Comparison of ENCODE assay signal across 8 mouse cellular contexts in genomic region chr6:38636852-38637618, GRCm38 (mm10). TPM values are rescaled to one million over a fixed set of nuclear protein-coding genes. Genes with fewer than 3 reads are reported as not detected.
DNase-seq lines count a peak whose midpoint lies in the region; ATAC-seq and TF ChIP-seq lines count a peak whose summit lies in the region.

TSS of gene Klrg2 (minus strand) at chr6:38637242.

- no peak for TF ChIP-seq POLR2A in testis, adult 2 months (IDR thresholded peaks at IDR 0.05; ENCODE audit: control insufficient read depth, low read depth, low read length)

- H3K9me3 ChIP-seq in hindbrain, embryonic 14.5 days (ENCODE audit: control insufficient read depth, low read length): no peaks in the 10 kb centered on the region
- H3K9me3 ChIP-seq in midbrain, embryonic 14.5 days (ENCODE audit: control insufficient read depth, low read length): no peaks in the 10 kb centered on the region

- H3K36me3 ChIP-seq in hindbrain, embryonic 14.5 days (replicated peaks; ENCODE audit: control insufficient read depth, insufficient read depth): no peaks in the 10 kb centered on the region
- H3K36me3 ChIP-seq in midbrain, embryonic 14.5 days (ENCODE audit: control insufficient read depth, insufficient read depth, low read length): 0 out of 2 replicates have a peak, but pooled peaks cover 4% of the 10 kb centered on the region
- H3K36me3 ChIP-seq in testis, adult 2 months (ENCODE audit: control insufficient read depth, insufficient read depth, low read length): no peaks in the 10 kb centered on the region

- peak within 1 kb of the TSS; percentile 63 for H3K4me3 ChIP-seq in brown adipose tissue, adult 24 weeks (ENCODE audit: insufficient read depth, low read depth, low read length)
- H3K4me3 ChIP-seq in hindbrain, embryonic 14.5 days (replicated peaks; ENCODE audit: low read length): peak within 1 kb of the TSS; percentile 47
- H3K4me3 ChIP-seq in midbrain, embryonic 14.5 days (replicated peaks; ENCODE audit: low read depth, low read length): peak within 1 kb of the TSS; percentile 51
- peak within 1 kb of the TSS; percentile 65 for H3K4me3 ChIP-seq in testis, adult 2 months (ENCODE audit: control insufficient read depth, low read depth, low read length)

- 2% methylated on average over 44 of the region's 60 CpGs for WGBS in hindbrain, embryonic 14.5 days
- 1% methylated on average over 60 of the region's 60 CpGs for WGBS in midbrain, embryonic 14.5 days

- peaks cover 68% of the 10 kb centered on the region for H3K27me3 ChIP-seq in hindbrain, embryonic 14.5 days (ENCODE audit: control insufficient read depth, insufficient read depth, low read length)
- peaks cover 57% of the 10 kb centered on the region for H3K27me3 ChIP-seq in midbrain, embryonic 14.5 days (ENCODE audit: control insufficient read depth, insufficient read depth, low read length)
- H3K27me3 ChIP-seq in testis, adult 2 months (ENCODE audit: control insufficient read depth, insufficient read depth, low read length): no peaks in the 10 kb centered on the region

- TF ChIP-seq CTCF in testis, adult 2 months (IDR thresholded peaks at IDR 0.05; ENCODE audit: control insufficient read depth, insufficient read depth, insufficient replicate concordance, low read depth, low read length): no peak

- H3K9ac ChIP-seq in hindbrain, embryonic 14.5 days: peak within 1 kb of the TSS; percentile 44
- peak within 1 kb of the TSS; percentile 43; the same call in 1 of the 2 replicates for H3K9ac ChIP-seq in midbrain, embryonic 14.5 days (replicated peaks; ENCODE audit: low read length)

- H3K4me1 ChIP-seq in brown adipose tissue, adult 24 weeks (ENCODE audit: control insufficient read depth, insufficient read depth, insufficient read length, low read length): 0 out of 2 replicates have a peak, but pooled peaks cover 3% of the 10 kb centered on the region
- peaks cover 16% of the 10 kb centered on the region for H3K4me1 ChIP-seq in hindbrain, embryonic 14.5 days (replicated peaks; ENCODE audit: control insufficient read depth, insufficient read depth, low read length)
- H3K4me1 ChIP-seq in midbrain, embryonic 14.5 days (ENCODE audit: control insufficient read depth, insufficient read depth, low read length): peaks cover 8% of the 10 kb centered on the region; the same call in 1 of the 2 replicates
- H3K4me1 ChIP-seq in testis, adult 2 months (ENCODE audit: control insufficient read depth, insufficient read depth, low read length): peaks cover 16% of the 10 kb centered on the region

- H3K27ac ChIP-seq in brown adipose tissue, adult 24 weeks (replicated peaks; ENCODE audit: low read depth, low read length): no peak within 1 kb of the TSS
- no peak within 1 kb of the TSS for H3K27ac ChIP-seq in hindbrain, embryonic 14.5 days
- H3K27ac ChIP-seq in midbrain, embryonic 14.5 days (replicated peaks; ENCODE audit: low read depth, low read length): no peak within 1 kb of the TSS
- H3K27ac ChIP-seq in testis, adult 2 months (ENCODE audit: control insufficient read depth, insufficient read depth, low read depth, low read length): no peak within 1 kb of the TSS

- peak within 1 kb of the TSS; percentile 93 for H3K4me2 ChIP-seq in hindbrain, embryonic 14.5 days (replicated peaks)
- peak within 1 kb of the TSS; percentile 98 for H3K4me2 ChIP-seq in midbrain, embryonic 14.5 days (ENCODE audit: low read length)

- ATAC-seq in frontal cortex, adult (ENCODE audit: low TSS enrichment): peak; percentile 22; the same call in 1 of the 2 replicates
- peak; percentile 53 for ATAC-seq in hindbrain, embryonic 14.5 days (ENCODE audit: low FRiP score)
- peak; percentile 72 for ATAC-seq in midbrain, embryonic 14.5 days (ENCODE audit: low FRiP score, low TSS enrichment)

- DNase-seq in frontal cortex, postnatal 10 days (ENCODE audit: low spot score in 2 of 2): no peak
- DNase-seq in gastrocnemius, adult 18-20 months (ENCODE audit: low spot score): peak; percentile 69
- no peak for DNase-seq in hindbrain, embryonic 14.5 days (ENCODE audit: low spot score)
- peak; percentile 52 for DNase-seq in liver
- peak; percentile 61 for DNase-seq in midbrain, embryonic 14.5 days

RNA-seq across cellular contexts. Expression of gene Klrg2, which starts in this region (rescaled TPM):
- polyA plus RNA-seq in brown adipose tissue, adult 24 weeks (2012; ENCODE audit: insufficient read depth, insufficient read length, missing spikeins): 1.3 TPM in 1 of 2 replicates, not detected in the other
- total RNA-seq in gastrocnemius, adult 18-20 months (2021): under 1 TPM in 1 of 2 experiments, not detected in 1; 0.31 TPM
- polyA plus RNA-seq in hindbrain, embryonic 14.5 days (2014; fragmentation: Nextera tagmentation; extraction: Ambion mirVana): 0.16 TPM in 1 of 2 replicates, not detected in the other
- polyA plus RNA-seq in midbrain, embryonic 14.5 days (2014; fragmentation: Nextera tagmentation; extraction: Ambion mirVana): 0.12 and 0.18 TPM in 2 replicates
- polyA plus RNA-seq in testis, adult 2 months (2012; rRNA removed): 0.64 and 0.86 TPM in 2 replicates

Comparison
In these comparisons a context has a peak if more than half of its experiments do, and no peak if none do; other contexts are left out.
1. Peak in DNase-seq in gastrocnemius, adult 18-20 months; RNA of the gene not detected or under 1 TPM.
2. Peak in ATAC-seq, H3K4me3 ChIP-seq, H3K9ac ChIP-seq and H3K4me2 ChIP-seq in hindbrain, embryonic 14.5 days; RNA of the gene not detected or under 1 TPM.
3. Peak in DNase-seq, ATAC-seq, H3K4me3 ChIP-seq, H3K9ac ChIP-seq and H3K4me2 ChIP-seq in midbrain, embryonic 14.5 days; RNA of the gene not detected or under 1 TPM.
4. ATAC-seq: peak in every context shown above with its lines; median percentile 72 in midbrain, embryonic 14.5 days; 53 in hindbrain, embryonic 14.5 days; 22 in frontal cortex, adult.